Mouse (Mus musculus) CH12.LX (cell line): ENCODE results near the gene Cldn12. TPM values are rescaled to one million over a fixed set of nuclear protein-coding genes. Genes with fewer than 3 reads are reported as not detected.

Experiments used
- DNase-seq: peaks from one replicate; pipeline ENCODE4 v3.0.0-alpha.2; 2013; ENCODE audit errors: extremely low read depth
- H3K27ac ChIP-seq: 2 replicates; pipeline ENCODE4 v1.5.1; 2012; ENCODE audit warnings: low read depth, mild to moderate bottlenecking, control low read depth, moderate library complexity; ENCODE audit not compliant: insufficient read depth
- H3K27me3 ChIP-seq: replicated peaks from 2 replicates; pipeline ENCODE3; 2012; ENCODE audit warnings: inconsistent platforms
- H3K36me3 ChIP-seq, 2 experiments: replicated peaks in 1 of 2; 2 replicates each; pipeline versions ENCODE3 to v1.6.1; 2012; ENCODE audit warnings: inconsistent platforms in 1 of 2, low read length in 1 of 2, mild to moderate bottlenecking in 1 of 2, mixed read lengths in 1 of 2, moderate library complexity in 1 of 2; ENCODE audit not compliant: control insufficient read depth in 1 of 2, insufficient read depth in 1 of 2
- H3K4me1 ChIP-seq, 2 experiments: 2 replicates each; pipeline ENCODE4 v1.6.1; 2012; ENCODE audit warnings: inconsistent platforms in 1 of 2, moderate library complexity in 1 of 2; ENCODE audit not compliant: insufficient read depth in 2 of 2, control insufficient read depth in 1 of 2
- H3K4me2 ChIP-seq: 2 replicates; pipeline ENCODE4 v1.6.1; 2012; ENCODE audit warnings: low read depth, mild to moderate bottlenecking, control low read depth; ENCODE audit not compliant: poor library complexity, insufficient read depth, severe bottlenecking
- H3K4me3 ChIP-seq, 3 experiments: fragments of 150-350 bp in 1 of 3; sonication (generic) in 1 of 3; replicated peaks in 1 of 3; 2 replicates each; pipeline versions ENCODE3 to v1.5.1; 2011 to 2012; ENCODE audit warnings: low read depth in 2 of 3, low read length in 2 of 3, mild to moderate bottlenecking in 2 of 3, moderate library complexity in 2 of 3, control low read depth in 1 of 3, improper control_type of control experiment in 1 of 3, inconsistent platforms in 1 of 3, mixed read lengths in 1 of 3; ENCODE audit not compliant: poor library complexity in 1 of 3
- H3K79me2 ChIP-seq: replicated peaks from 2 replicates; pipeline ENCODE4 v1.6.1; 2012; ENCODE audit warnings: mild to moderate bottlenecking, moderate library complexity; ENCODE audit not compliant: control insufficient read depth, poor library complexity, insufficient read depth, severe bottlenecking; ENCODE audit errors: extremely low read depth
- H3K9ac ChIP-seq: 2 replicates; pipeline ENCODE4 v1.6.1; 2012; ENCODE audit warnings: low read depth, mild to moderate bottlenecking, control low read depth, moderate library complexity; ENCODE audit not compliant: insufficient read depth
- H3K9me3 ChIP-seq: replicated peaks from 2 replicates; pipeline ENCODE3; 2012; ENCODE audit warnings: low read length, inconsistent platforms, mixed read lengths
- BHLHE40 ChIP-seq: IDR thresholded peaks from 2 replicates; pipeline ENCODE4 v1.6.1; 2011; ENCODE audit warnings: mild to moderate bottlenecking, low read depth, low read length, improper control_type of control experiment
- CTCF ChIP-seq, 2 experiments: IDR thresholded peaks in 1 of 2; conservative IDR thresholded peaks in 1 of 2; 2 replicates each; pipeline ENCODE4 v1.5.1; 2011 to 2012; ENCODE audit warnings: low read depth in 2 of 2, low read length in 2 of 2, improper control_type of control experiment in 1 of 2, inconsistent platforms in 1 of 2, mild to moderate bottlenecking in 1 of 2, moderate library complexity in 1 of 2
- ELF1 ChIP-seq: IDR thresholded peaks from 2 replicates; pipeline ENCODE4 v1.6.1; 2014; ENCODE audit warnings: low read depth, mild to moderate bottlenecking, inconsistent platforms, low read length, improper control_type of control experiment
- EP300 ChIP-seq: IDR thresholded peaks from 2 replicates; pipeline ENCODE4 v1.6.1; 2011; ENCODE audit warnings: low read length, improper control_type of control experiment
- ETS1 ChIP-seq: conservative IDR thresholded peaks from 2 replicates; pipeline ENCODE4 v1.6.1; 2012; ENCODE audit warnings: low read depth, mild to moderate bottlenecking, inconsistent platforms, low read length, improper control_type of control experiment, moderate library complexity
- HCFC1 ChIP-seq: IDR thresholded peaks from 2 replicates; pipeline ENCODE4 v1.6.1; 2012; ENCODE audit warnings: low read depth, mild to moderate bottlenecking, inconsistent platforms, low read length, improper control_type of control experiment
- IRF4 ChIP-seq: IDR thresholded peaks from 2 replicates; pipeline ENCODE4 v1.6.1; 2014; ENCODE audit warnings: low read depth, mild to moderate bottlenecking, inconsistent platforms, low read length, improper control_type of control experiment
- JUND ChIP-seq: conservative IDR thresholded peaks from 2 replicates; pipeline ENCODE4 v1.6.1; 2011; ENCODE audit warnings: low read depth, low read length, improper control_type of control experiment
- KAT2A ChIP-seq: IDR thresholded peaks from 2 replicates; pipeline ENCODE4 v1.6.1; 2012; ENCODE audit warnings: low read length, improper control_type of control experiment, inconsistent platforms; ENCODE audit not compliant: insufficient replicate concordance
- MAFK ChIP-seq: IDR thresholded peaks from 2 replicates; pipeline ENCODE4 v1.6.1; 2011; ENCODE audit warnings: low read length, improper control_type of control experiment; ENCODE audit not compliant: insufficient replicate concordance
- MXI1 ChIP-seq: IDR thresholded peaks from 2 replicates; pipeline ENCODE4 v1.6.1; 2011; ENCODE audit warnings: mild to moderate bottlenecking, low read depth, low read length, improper control_type of control experiment
- NRF1 ChIP-seq: IDR thresholded peaks from 2 replicates; pipeline ENCODE4 v1.6.1; 2014; ENCODE audit warnings: low read depth, mild to moderate bottlenecking, inconsistent platforms, low read length, improper control_type of control experiment, moderate library complexity
- POLR2A ChIP-seq: IDR thresholded peaks from 2 replicates; pipeline ENCODE4 v1.6.1; 2011; ENCODE audit warnings: low read depth, mild to moderate bottlenecking, improper control_type of control experiment, low read length
- RAD21 ChIP-seq: IDR thresholded peaks from 2 replicates; pipeline ENCODE4 v1.6.1; 2011; ENCODE audit warnings: low read depth, mild to moderate bottlenecking, low read length, improper control_type of control experiment, moderate library complexity
- TBP ChIP-seq: conservative IDR thresholded peaks from 2 replicates; pipeline ENCODE4 v1.6.1; 2011; ENCODE audit warnings: low read depth, low read length, improper control_type of control experiment
- TCF12 ChIP-seq: IDR thresholded peaks from 2 replicates; pipeline ENCODE4 v1.6.1; 2014; ENCODE audit warnings: low read depth, mild to moderate bottlenecking, inconsistent platforms, low read length, improper control_type of control experiment
- USF1 ChIP-seq: IDR thresholded peaks from 2 replicates; pipeline ENCODE4 v1.6.1; 2014; ENCODE audit warnings: low read depth, mild to moderate bottlenecking, inconsistent platforms, low read length, improper control_type of control experiment
- USF2 ChIP-seq: conservative IDR thresholded peaks from 2 replicates; pipeline ENCODE4 v1.6.1; 2011; ENCODE audit warnings: low read depth, low read length, improper control_type of control experiment
- ZKSCAN1 ChIP-seq: IDR thresholded peaks from 2 replicates; pipeline ENCODE4 v1.6.1; 2012; ENCODE audit warnings: low read depth, inconsistent platforms, low read length, improper control_type of control experiment, borderline replicate concordance
- dilution Hi-C: fragments of 300-500 bp; cut with MboI; formaldehyde crosslinking; loops from 2 replicates; pipeline ENCODE4 v1.14.3; 2020; ENCODE audit warnings: low sequenced_read_pairs; ENCODE audit not compliant: extremely low pct_unique_long_range_greater_than_20kb, extremely low pct_ligation_motif_present
- in situ Hi-C: fragments of 300-500 bp; cut with MboI; formaldehyde crosslinking; loops from 3 replicates; pipeline ENCODE4 v1.14.3; 2019; ENCODE audit warnings: low sequenced_read_pairs, low pct_ligation_motif_present, low pct_unique_long_range_greater_than_20kb, mixed read lengths
- polyA plus RNA-seq: library from polyadenylated mRNA; unstranded; fragments of >175 nt; gene quantifications from 2 replicates; pipeline ENCODE4 v1.2.1, GENCODE M21; 2012; ENCODE audit warnings: low read depth; ENCODE audit not compliant: insufficient read length
- total RNA-seq, 2 experiments: library from RNA; depleted of rRNA; stranded (reverse); fragments of 300-350 nt in 1 of 2; fragments of >200 nt in 1 of 2; gene quantifications; 2 replicates each; pipeline ENCODE4 v1.2.3; 2012 to 2014

Gene Cldn12
- total and polyA plus RNA-seq, 3 experiments: 11.8 to 24.1 (median 23.5) TPM

- in situ Hi-C loops: loop anchor here (25.0 kb wide), 1 partner anchor 126 kb away; no protein-coding TSS in a partner anchor
- TF ChIP-seq MAFK (peak; percentile 91), USF1 (no peak), POLR2A (no peak), TBP (no peak), TCF12 (no peak)
- Histone ChIP-seq H3K27ac (no peak overlapping the region), H3K4me3 (no peak overlapping the region), H3K27me3 (no peaks in the 10 kb centered on the region), H3K4me1 (peaks cover 8 to 36% of the 10 kb centered on the region in 2 experiments), H3K4me2 (no peak overlapping the region), H3K9me3 (peaks cover 4% of the 10 kb centered on the region), H3K9ac (no peak overlapping the region), H3K36me3 (peaks cover 29 to 53% of the 10 kb centered on the region in 2 experiments), H3K79me2 (peaks cover 3% of the 10 kb centered on the region; the same call in 1 of the 2 replicates)
- DNase-seq: no peak
- dilution Hi-C loops: no loop called here
These were observed 3.4 kb downstream of the Cldn12 start for GRCm38 (mm10) chr5:5511401-5511800.

GRCm38 (mm10) chr5:5510989-5511388, 3.8 kb downstream of the Cldn12 start:
- Histone ChIP-seq H3K79me2 (peaks cover 3% of the 10 kb centered on the region; the same call in 1 of the 2 replicates), H3K27me3 (no peaks in the 10 kb centered on the region), H3K9me3 (peaks cover 4% of the 10 kb centered on the region), H3K4me1 (peaks cover 8 to 36% of the 10 kb centered on the region in 2 experiments), H3K36me3 (peaks cover 30 to 57% of the 10 kb centered on the region in 2 experiments), H3K9ac (no peak overlapping the region), H3K4me3 (no peak overlapping the region), H3K27ac (peak overlapping the region; percentile 47), H3K4me2 (peak overlapping the region; percentile 24; the same call in 1 of the 2 replicates)
- dilution Hi-C loops: no loop called here
- no peak for TF ChIP-seq ELF1
- no peak for TF ChIP-seq EP300
- no peak for TF ChIP-seq NRF1
- no peak for TF ChIP-seq MXI1
- TF ChIP-seq ZKSCAN1: no peak
- TF ChIP-seq JUND: no peak
- no peak for TF ChIP-seq KAT2A
- no peak for TF ChIP-seq TBP
- in situ Hi-C loops: loop anchor here (25.0 kb wide), 1 partner anchor 126 kb away; no protein-coding TSS in a partner anchor
- DNase-seq: peak; percentile 12

- peak; percentile 80 for DNase-seq
- Histone ChIP-seq H3K36me3 (peaks cover 33 to 58% of the 10 kb centered on the region in 2 experiments), H3K27me3 (no peaks in the 10 kb centered on the region), H3K4me2 (peak overlapping the region; percentile 24), H3K4me3 (no peak overlapping the region), H3K27ac (no peak overlapping the region), H3K4me1 (peaks cover 8 to 36% of the 10 kb centered on the region in 2 experiments), H3K9ac (no peak overlapping the region), H3K9me3 (peaks cover 4% of the 10 kb centered on the region), H3K79me2 (peaks cover 3% of the 10 kb centered on the region; the same call in 1 of the 2 replicates)
- dilution Hi-C loops: no loop called here
- TF ChIP-seq IRF4 (peak; percentile 79), ETS1 (peak; percentile 50; the same call in 1 of the 2 replicates), CTCF (conservative IDR thresholded peaks at IDR 0.05 in 1 of 2, IDR thresholded peaks at IDR 0.05 in 1 of 2; ENCODE audit: low read depth in 2 of 2, low read length in 2 of 2) (no peak), TCF12 (peak; percentile 57; the same call in 1 of the 2 replicates), USF2 (no peak), EP300 (peak; percentile 81; the same call in 1 of the 2 replicates), ELF1 (no peak), JUND (peak; percentile 65), NRF1 (no peak), MAFK (peak; percentile 62; the same call in 1 of the 2 replicates), RAD21 (no peak), BHLHE40 (peak; percentile 83), HCFC1 (no peak)
- in situ Hi-C loops: loop anchor here (25.0 kb wide), 1 partner anchor 127 kb away; no protein-coding TSS in a partner anchor
These were observed 4.4 kb downstream of the Cldn12 start for GRCm38 (mm10) chr5:5510304-5510887.
